Mouse (Mus musculus) intestine, embryonic 15.5 days (tissue): ENCODE results near the gene Ncam2. TPM values are rescaled to one million over a fixed set of nuclear protein-coding genes. Genes with fewer than 3 reads are reported as not detected.

Experiments
- ATAC-seq: fragments of 200-750 bp; cut with Nextera tagmentation; 2 replicates; pipeline ENCODE4 v1.8.0; 2017; ENCODE audit warnings: moderate TSS enrichment, moderate library complexity
- H3K27ac ChIP-seq: fragments of 300-500 bp; sonication (generic); 2 replicates; pipeline ENCODE4 v1.5.1; 2015; ENCODE audit warnings: mild to moderate bottlenecking, inconsistent platforms
- H3K27me3 ChIP-seq: fragments of 300-500 bp; sonication (generic); replicated peaks from 2 replicates; pipeline ENCODE4 v1.6.1; 2015; ENCODE audit warnings: inconsistent platforms
- H3K36me3 ChIP-seq: fragments of 300-500 bp; sonication (generic); 2 replicates; pipeline ENCODE4 v1.6.1; 2015; ENCODE audit warnings: inconsistent platforms
- H3K4me1 ChIP-seq: fragments of 300-500 bp; sonication (generic); replicated peaks from 2 replicates; pipeline ENCODE4 v1.6.1; 2015; ENCODE audit warnings: inconsistent platforms
- H3K4me2 ChIP-seq: fragments of 300-500 bp; sonication (generic); replicated peaks from 2 replicates; pipeline ENCODE4 v1.6.1; 2015; ENCODE audit warnings: mild to moderate bottlenecking, inconsistent platforms
- H3K4me3 ChIP-seq: fragments of 300-500 bp; sonication (generic); replicated peaks from 2 replicates; pipeline ENCODE4 v1.5.1; 2015; ENCODE audit warnings: inconsistent platforms
- H3K9ac ChIP-seq: fragments of 300-500 bp; sonication (generic); 2 replicates; pipeline ENCODE4 v1.6.1; 2015; ENCODE audit warnings: inconsistent platforms
- H3K9me3 ChIP-seq: fragments of 300-500 bp; sonication (generic); 2 replicates; pipeline ENCODE4 v1.6.1; 2016; ENCODE audit warnings: inconsistent platforms
- WGBS: fragments of 180-500 bp; shearing (Covaris S2); methylation state at CpG from one replicate; pipeline ENCODE4 v1.1.7; 2015; 5-methylcytosine and 5-hydroxymethylcytosine counted together
- polyA plus RNA-seq: library from polyadenylated mRNA; unstranded; fragments of >200 nt; fragmentation: Nextera tagmentation; extraction: Ambion mirVana; gene quantifications from 2 replicates; pipeline ENCODE4 v1.2.1, GENCODE M21; 2015

Gene Ncam2
- polyA plus RNA-seq, 1 experiment from 2014 or later = 3.5 TPM

DNA sequence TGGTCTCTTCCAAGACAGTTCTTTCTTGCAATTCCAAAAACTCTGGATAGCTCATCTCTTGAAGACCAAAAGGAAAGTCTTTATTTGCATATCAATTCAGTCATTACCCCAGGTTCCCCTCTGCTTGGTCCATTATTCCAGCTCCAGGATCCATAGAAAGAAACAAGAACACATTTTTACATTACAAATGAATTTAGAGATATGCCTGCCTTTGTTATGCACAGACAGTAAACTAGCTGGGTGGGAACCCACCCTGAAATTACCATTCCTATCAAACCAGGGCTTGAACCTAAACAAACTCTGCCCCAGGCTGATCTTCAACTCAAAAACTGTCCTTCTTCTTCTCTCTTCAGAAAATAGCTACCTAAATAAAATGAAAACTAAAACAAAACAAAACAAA is 280.6 kb downstream of the Ncam2 start:
- H3K27ac ChIP-seq = no peak overlapping the region
- H3K9me3 ChIP-seq = no peaks in the 10 kb centered on the region
- H3K4me1 ChIP-seq = no peaks in the 10 kb centered on the region
- H3K27me3 ChIP-seq = no peaks in the 10 kb centered on the region
- no peaks in the 10 kb centered on the region for H3K36me3 ChIP-seq
- no peak overlapping the region for H3K4me3 ChIP-seq
- ATAC-seq = no peak
- H3K9ac ChIP-seq = no peak overlapping the region
- no peak overlapping the region for H3K4me2 ChIP-seq

DNA sequence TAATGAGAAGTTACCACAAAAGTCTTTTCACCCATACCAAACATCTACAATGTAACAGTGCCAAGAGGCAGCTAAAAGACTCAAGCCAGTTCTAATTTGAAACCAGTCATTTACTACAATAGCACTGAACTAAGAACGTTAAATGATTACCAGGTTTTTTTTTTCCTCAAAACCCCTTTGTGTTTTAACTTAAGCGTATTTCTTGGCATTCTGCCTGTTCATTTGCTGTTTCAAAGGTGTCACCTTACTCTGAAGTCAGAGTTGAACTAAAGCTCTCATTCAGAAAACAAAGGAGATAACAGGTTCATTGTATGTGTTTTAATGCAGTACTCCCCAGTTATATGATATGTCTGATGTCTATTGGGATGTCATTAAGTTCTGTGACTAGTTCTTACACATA is 295.6 kb downstream of the Ncam2 start:
- H3K4me3 ChIP-seq = no peak overlapping the region
- no peak overlapping the region for H3K27ac ChIP-seq
- no peaks in the 10 kb centered on the region for H3K4me1 ChIP-seq
- 74% methylated on average over 2 of the region's 2 CpGs for WGBS
- H3K27me3 ChIP-seq = no peaks in the 10 kb centered on the region
- no peak overlapping the region for H3K9ac ChIP-seq
- no peak for ATAC-seq
- H3K4me2 ChIP-seq = no peak overlapping the region
- H3K36me3 ChIP-seq = no peaks in the 10 kb centered on the region
- H3K9me3 ChIP-seq = no peaks in the 10 kb centered on the region

DNA sequence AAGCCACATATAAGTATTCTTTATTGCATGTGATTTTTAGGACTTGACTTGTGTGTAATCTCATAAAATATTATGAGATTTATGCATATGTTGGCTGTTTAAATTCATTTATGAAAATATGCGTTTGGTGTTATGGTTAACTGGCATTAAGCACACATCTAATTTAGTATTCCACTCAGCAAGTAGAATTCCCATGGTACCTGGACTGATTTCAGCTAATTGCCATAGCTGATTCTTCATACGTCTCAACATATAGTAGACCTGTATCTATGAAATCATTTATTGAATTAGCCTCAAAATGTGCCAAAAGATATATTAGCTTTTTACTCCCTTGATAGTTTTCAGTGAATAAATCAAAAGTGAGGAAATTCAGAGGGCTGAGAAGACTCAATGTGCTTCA is 302.1 kb downstream of the Ncam2 start:
- Histone ChIP-seq H3K36me3 (no peaks in the 10 kb centered on the region), H3K4me3 (no peak overlapping the region), H3K4me1 (no peaks in the 10 kb centered on the region), H3K4me2 (no peak overlapping the region), H3K27me3 (no peaks in the 10 kb centered on the region), H3K9me3 (no peaks in the 10 kb centered on the region), H3K27ac (no peak overlapping the region), H3K9ac (no peak overlapping the region)
- no peak for ATAC-seq
- WGBS = 74% methylated on average over 2 of the region's 2 CpGs

DNA sequence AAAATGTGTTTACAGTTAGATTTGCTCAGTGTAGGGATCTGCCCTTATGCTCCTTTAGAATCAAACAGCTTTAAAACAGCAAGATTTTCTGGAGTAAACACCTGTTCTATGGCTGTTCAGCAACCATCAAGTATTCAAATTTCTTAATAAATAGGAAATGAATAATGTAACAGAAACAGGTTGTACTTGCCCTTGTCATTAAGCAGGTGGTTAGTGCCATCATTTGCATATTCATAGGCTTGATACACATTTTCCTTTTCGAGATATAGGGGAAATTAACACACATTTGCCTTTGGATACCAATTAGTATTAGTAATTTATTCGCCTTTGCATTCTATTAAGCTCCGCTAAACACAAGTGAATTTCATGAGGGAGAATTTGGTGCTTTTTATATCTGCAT is 335.7 kb downstream of the Ncam2 start:
- no peak overlapping the region for H3K27ac ChIP-seq
- no peaks in the 10 kb centered on the region for H3K36me3 ChIP-seq
- WGBS = 77% methylated on average over 3 of the region's 3 CpGs
- H3K27me3 ChIP-seq = no peaks in the 10 kb centered on the region
- no peaks in the 10 kb centered on the region for H3K9me3 ChIP-seq
- H3K9ac ChIP-seq = no peak overlapping the region
- no peak overlapping the region for H3K4me3 ChIP-seq
- H3K4me2 ChIP-seq = no peak overlapping the region
- H3K4me1 ChIP-seq = no peaks in the 10 kb centered on the region
- no peak for ATAC-seq

DNA sequence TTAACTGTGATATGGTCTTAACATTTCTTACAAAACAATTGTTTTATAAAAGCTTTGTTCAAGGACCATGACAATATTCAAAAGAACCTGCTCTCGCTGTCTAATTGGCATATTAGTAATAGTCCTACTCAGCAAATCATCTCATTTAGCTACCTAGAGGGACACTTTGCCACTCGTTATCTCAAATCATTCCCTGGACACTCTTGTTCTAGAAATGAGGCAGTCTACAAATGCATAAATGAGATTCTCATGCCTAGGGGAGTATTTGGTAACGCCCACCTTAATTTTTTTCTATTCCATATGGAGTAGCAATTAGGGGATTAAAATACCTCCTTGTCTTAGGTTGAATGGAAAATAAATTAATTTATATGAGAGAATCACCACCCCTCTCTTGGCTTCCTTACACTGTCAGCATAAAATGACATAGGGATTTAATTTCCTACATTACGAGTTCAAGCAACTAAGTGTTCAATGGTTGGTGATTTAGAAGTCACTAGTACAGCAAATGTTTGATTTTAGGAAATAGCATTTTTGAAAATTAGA is 387.1 kb downstream of the Ncam2 start:
- no peaks in the 10 kb centered on the region for H3K27me3 ChIP-seq
- no peak overlapping the region for H3K27ac ChIP-seq
- WGBS = 89% methylated on average over 4 of the region's 4 CpGs
- ATAC-seq = no peak
- no peak overlapping the region for H3K4me3 ChIP-seq
- no peaks in the 10 kb centered on the region for H3K36me3 ChIP-seq
- H3K4me1 ChIP-seq = no peaks in the 10 kb centered on the region
- no peak overlapping the region for H3K4me2 ChIP-seq
- no peak overlapping the region for H3K9ac ChIP-seq
- no peaks in the 10 kb centered on the region for H3K9me3 ChIP-seq

DNA sequence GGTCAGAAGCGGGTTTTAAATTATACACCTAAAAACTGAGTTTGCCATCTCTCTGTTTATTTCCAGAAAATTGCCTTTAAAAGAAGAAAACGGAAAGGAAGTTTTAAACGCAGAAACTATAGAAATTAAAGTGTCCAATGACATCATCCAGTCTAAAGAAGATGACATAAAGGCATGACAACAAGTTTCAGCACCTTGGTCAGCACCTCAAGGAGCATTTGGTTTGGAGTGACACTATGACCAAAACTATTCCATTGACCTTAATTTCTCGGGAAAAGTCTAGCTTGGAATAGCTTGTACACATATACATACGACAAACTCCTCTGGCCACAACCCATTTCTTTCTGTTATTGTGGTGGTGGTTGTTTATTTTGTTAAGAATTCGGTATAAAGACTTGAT is 422.8 kb downstream of the Ncam2 start:
- WGBS = 56% methylated on average over 6 of the region's 6 CpGs
- no peak overlapping the region for H3K4me2 ChIP-seq
- H3K4me1 ChIP-seq = no peaks in the 10 kb centered on the region
- H3K9me3 ChIP-seq = no peaks in the 10 kb centered on the region
- no peak overlapping the region for H3K9ac ChIP-seq
- ATAC-seq = no peak
- H3K27ac ChIP-seq = no peak overlapping the region
- H3K36me3 ChIP-seq = no peaks in the 10 kb centered on the region
- no peaks in the 10 kb centered on the region for H3K27me3 ChIP-seq
- H3K4me3 ChIP-seq = no peak overlapping the region

DNA sequence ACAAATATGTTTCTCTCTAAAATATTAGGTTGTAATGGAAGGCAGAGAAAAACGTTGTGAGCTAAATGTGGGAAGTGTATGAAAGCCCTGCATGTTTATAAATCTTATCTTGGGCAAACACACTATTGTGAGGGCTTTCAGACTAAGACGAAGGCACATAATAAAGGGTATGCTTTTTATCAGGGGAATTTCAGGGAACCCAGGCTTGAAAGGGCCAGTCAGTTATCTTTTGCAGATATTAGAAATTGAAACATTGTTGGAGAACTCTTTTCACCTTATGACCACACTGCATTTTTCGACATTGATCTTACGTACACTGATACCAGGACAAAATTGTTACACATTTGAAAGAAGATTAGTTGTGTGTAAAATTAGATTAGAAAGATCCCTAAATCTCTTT is 423.3 kb downstream of the Ncam2 start:
- 53% methylated on average over 4 of the region's 4 CpGs for WGBS
- Histone ChIP-seq H3K36me3 (no peaks in the 10 kb centered on the region), H3K27ac (no peak overlapping the region), H3K27me3 (no peaks in the 10 kb centered on the region), H3K4me1 (no peaks in the 10 kb centered on the region), H3K9ac (no peak overlapping the region), H3K9me3 (no peaks in the 10 kb centered on the region), H3K4me3 (no peak overlapping the region), H3K4me2 (no peak overlapping the region)
- ATAC-seq = no peak

DNA sequence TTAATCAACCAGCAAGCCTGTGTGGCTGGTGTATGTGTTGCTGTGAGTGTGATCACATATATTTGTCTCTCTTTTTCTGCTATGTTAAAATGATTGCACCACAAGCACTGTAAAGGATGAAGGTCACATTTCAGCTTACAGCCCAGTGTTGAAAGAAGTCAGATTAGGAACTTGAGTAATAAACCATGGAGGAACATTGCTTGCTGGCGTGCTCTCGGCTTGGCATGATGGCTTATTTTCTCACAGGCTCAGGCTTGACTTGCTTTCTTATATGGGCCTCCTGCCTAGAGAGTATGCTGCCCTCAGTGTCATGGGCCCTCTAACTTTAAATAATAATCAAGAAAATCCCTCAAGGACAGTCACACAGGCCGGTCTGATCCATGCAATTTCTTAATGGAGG is 449.8 kb downstream of the Ncam2 start:
- no peak overlapping the region for H3K9ac ChIP-seq
- WGBS = 83% methylated on average over 3 of the region's 3 CpGs
- no peak overlapping the region for H3K4me3 ChIP-seq
- no peaks in the 10 kb centered on the region for H3K4me1 ChIP-seq
- no peak for ATAC-seq
- H3K27ac ChIP-seq = no peak overlapping the region
- H3K36me3 ChIP-seq = no peaks in the 10 kb centered on the region
- H3K27me3 ChIP-seq = no peaks in the 10 kb centered on the region
- H3K4me2 ChIP-seq = no peak overlapping the region
- no peaks in the 10 kb centered on the region for H3K9me3 ChIP-seq

DNA sequence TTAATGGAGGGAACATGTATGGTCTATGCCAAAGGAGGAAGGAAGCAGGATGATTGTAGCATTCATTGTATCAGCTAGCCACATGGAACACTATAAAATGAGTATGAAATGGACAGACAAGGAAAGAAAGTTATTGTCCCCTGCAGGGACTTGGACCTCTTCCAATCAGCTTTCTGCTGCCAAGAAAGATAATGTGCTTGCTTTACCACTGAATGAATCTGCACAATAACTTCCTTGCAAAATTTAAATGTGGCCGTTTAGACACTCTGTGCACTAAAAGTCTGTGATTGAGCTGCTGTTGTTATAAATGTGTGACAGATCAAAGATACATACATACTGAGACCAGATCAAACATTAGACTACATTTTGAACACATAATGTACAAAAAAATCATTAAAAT is 451.1 kb downstream of the Ncam2 start:
- Histone ChIP-seq H3K9ac (no peak overlapping the region), H3K4me1 (no peaks in the 10 kb centered on the region), H3K27me3 (no peaks in the 10 kb centered on the region), H3K9me3 (no peaks in the 10 kb centered on the region), H3K4me2 (no peak overlapping the region), H3K27ac (no peak overlapping the region), H3K36me3 (no peaks in the 10 kb centered on the region), H3K4me3 (no peak overlapping the region)
- ATAC-seq = no peak
- WGBS = 42% methylated on average over 1 of the region's 1 CpGs

DNA sequence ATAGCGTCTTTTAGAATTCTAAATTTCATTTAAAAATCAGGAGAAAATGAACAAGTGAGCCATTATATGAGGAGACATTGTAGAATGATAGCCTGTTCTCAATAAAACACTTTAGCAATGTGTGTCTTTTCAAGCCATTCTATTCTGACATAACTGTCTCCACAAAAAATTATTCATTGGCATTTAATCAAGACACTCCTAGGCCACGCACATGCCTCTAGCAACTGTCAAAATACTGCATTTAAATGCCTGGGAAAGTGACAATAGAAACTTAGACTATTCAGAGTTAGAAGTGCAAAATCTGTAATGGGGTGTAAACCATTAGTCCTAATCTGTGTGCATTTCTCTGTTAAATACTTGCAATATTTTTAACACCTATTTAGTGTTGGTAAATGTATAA is 456.1 kb downstream of the Ncam2 start:
- no peak overlapping the region for H3K27ac ChIP-seq
- H3K4me2 ChIP-seq = no peak overlapping the region
- no peak for ATAC-seq
- 81% methylated on average over 2 of the region's 2 CpGs for WGBS
- no peak overlapping the region for H3K4me3 ChIP-seq
- no peaks in the 10 kb centered on the region for H3K4me1 ChIP-seq
- no peak overlapping the region for H3K9ac ChIP-seq
- H3K36me3 ChIP-seq = no peaks in the 10 kb centered on the region
- no peaks in the 10 kb centered on the region for H3K27me3 ChIP-seq
- no peaks in the 10 kb centered on the region for H3K9me3 ChIP-seq

DNA sequence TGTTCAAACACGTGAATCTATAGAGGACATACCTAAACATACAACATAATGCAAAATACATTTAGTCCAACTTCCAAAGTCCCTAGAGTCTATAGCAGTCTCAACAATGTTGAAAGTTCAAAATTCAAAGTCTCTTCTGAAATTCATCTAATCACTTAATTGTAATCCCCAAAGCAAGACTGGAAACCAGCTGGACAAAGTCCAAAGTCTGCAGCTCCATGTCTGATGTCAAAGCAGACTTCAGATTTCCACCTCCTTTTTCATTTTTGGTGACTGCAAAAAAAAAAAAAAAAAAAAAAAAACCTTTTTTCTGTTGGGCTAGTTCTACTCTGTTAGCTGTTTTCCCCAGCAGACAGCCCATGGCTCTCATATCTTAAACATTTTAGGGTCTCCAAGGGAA is 473.4 kb downstream of the Ncam2 start:
- Histone ChIP-seq H3K27ac (no peak overlapping the region), H3K36me3 (no peaks in the 10 kb centered on the region), H3K4me3 (no peak overlapping the region), H3K4me2 (no peak overlapping the region), H3K9me3 (no peaks in the 10 kb centered on the region), H3K4me1 (no peaks in the 10 kb centered on the region), H3K27me3 (no peaks in the 10 kb centered on the region), H3K9ac (no peak overlapping the region)
- 70% methylated on average over 1 of the region's 1 CpGs for WGBS
- no peak for ATAC-seq

DNA sequence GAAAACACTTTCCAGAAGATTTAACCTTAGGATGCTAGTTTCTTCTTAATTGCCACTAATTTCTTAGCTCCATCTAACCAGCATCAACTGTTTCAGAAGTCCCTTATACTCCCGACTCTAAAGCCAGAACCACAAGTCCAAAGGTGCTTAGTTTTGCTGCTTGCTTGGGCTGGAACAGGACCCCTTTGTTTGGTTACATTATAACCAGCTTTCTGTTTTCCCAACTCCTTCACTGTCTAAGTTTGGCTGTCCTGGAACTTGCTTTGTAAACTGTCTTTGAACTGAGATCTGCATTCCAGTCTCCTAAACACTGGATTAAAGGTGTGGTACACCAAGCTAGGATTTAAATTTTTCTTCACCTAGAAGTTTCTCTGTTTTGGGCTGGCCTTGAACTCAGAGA is 475.0 kb downstream of the Ncam2 start:
- ATAC-seq = no peak
- 82% methylated on average over 1 of the region's 1 CpGs for WGBS

More for the DNA sequence above, 475.0 kb downstream of the Ncam2 start:
- H3K27ac ChIP-seq = no peak overlapping the region
- H3K9me3 ChIP-seq = no peaks in the 10 kb centered on the region
- no peaks in the 10 kb centered on the region for H3K27me3 ChIP-seq
- H3K4me2 ChIP-seq = no peak overlapping the region
- no peak overlapping the region for H3K9ac ChIP-seq
- H3K4me3 ChIP-seq = no peak overlapping the region
- no peaks in the 10 kb centered on the region for H3K4me1 ChIP-seq
- H3K36me3 ChIP-seq = no peaks in the 10 kb centered on the region
